Mouse (Mus musculus) testis, adult 2 months (tissue): Measurements from ENCODE around the gene Cbfb. TPM values are rescaled to one million over a fixed set of nuclear protein-coding genes. Genes with fewer than 3 reads are reported as not detected.
A peak's percentile ranks its signal among the peaks of the same experiment; 100 is the strongest.
"Not testable (repeated sequence)": the region's sequence is repeated elsewhere in the genome, so short reads cannot be mapped to it uniquely, and the experiment has no call there.

Source experiments
- H3K27ac ChIP-seq: fragments of 200-500 bp; 2 replicates; pipeline ENCODE4 v1.5.1; 2012; ENCODE audit warnings: low read depth, low read length; ENCODE audit not compliant: control insufficient read depth, insufficient read depth
- H3K27me3 ChIP-seq: fragments of 200-500 bp; 2 replicates; pipeline ENCODE4 v1.6.1; 2012; ENCODE audit warnings: mild to moderate bottlenecking, low read length, moderate library complexity; ENCODE audit not compliant: control insufficient read depth, insufficient read depth
- H3K36me3 ChIP-seq: fragments of 200-500 bp; 2 replicates; pipeline ENCODE4 v1.6.1; 2012; ENCODE audit warnings: mild to moderate bottlenecking, low read length; ENCODE audit not compliant: control insufficient read depth, insufficient read depth
- H3K4me1 ChIP-seq: fragments of 200-500 bp; 2 replicates; pipeline ENCODE4 v1.6.1; 2012; ENCODE audit warnings: low read length; ENCODE audit not compliant: control insufficient read depth, insufficient read depth
- H3K4me3 ChIP-seq: fragments of 200-500 bp; 2 replicates; pipeline ENCODE4 v1.5.1; 2012; ENCODE audit warnings: low read depth, mild to moderate bottlenecking, low read length, moderate library complexity, mixed read lengths; ENCODE audit not compliant: control insufficient read depth
- CTCF ChIP-seq: fragments of 200-500 bp; IDR thresholded peaks from 2 replicates; pipeline ENCODE4 v1.5.1; 2012; ENCODE audit warnings: low read depth, mild to moderate bottlenecking, inconsistent platforms, low read length, moderate library complexity; ENCODE audit not compliant: control insufficient read depth, insufficient read depth, insufficient replicate concordance
- POLR2A ChIP-seq: fragments of 200-500 bp; IDR thresholded peaks from 2 replicates; pipeline ENCODE4 v1.6.1; 2012; ENCODE audit warnings: low read depth, mild to moderate bottlenecking, inconsistent platforms, low read length, moderate library complexity; ENCODE audit not compliant: control insufficient read depth
- polyA plus RNA-seq: library from polyadenylated mRNA; depleted of rRNA; stranded (reverse); fragments of >200 nt; gene quantifications from 2 replicates; pipeline ENCODE4 v1.2.3, GENCODE M21; 2012

The Cbfb gene
- polyA plus RNA-seq, 1 experiment: 7.0 TPM

DNA sequence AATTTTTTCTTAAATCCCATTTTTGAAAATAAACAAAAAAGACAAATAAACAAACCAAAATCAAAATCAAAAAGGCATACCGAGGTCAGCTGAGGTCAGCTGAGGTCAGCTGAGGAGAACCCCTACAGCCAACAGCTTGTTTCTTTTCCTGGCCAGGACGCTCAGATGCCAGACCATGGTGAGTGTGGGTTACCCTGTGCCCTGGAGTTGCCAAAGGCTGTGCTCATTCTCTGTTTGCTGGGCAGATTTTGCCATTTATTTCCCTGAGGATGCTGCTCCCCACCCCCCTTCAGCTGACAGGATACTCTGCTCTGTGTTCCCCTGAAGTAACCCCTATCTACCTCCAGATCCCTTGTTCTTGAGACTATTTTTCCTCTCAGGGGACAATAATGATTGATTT, 3.4 kb upstream of the Cbfb start:
- peaks cover 2% of the 10 kb centered on the region for H3K4me1 ChIP-seq
- H3K4me3 ChIP-seq: no peak overlapping the region
- TF ChIP-seq CTCF (no peak), POLR2A (no peak)

DNA sequence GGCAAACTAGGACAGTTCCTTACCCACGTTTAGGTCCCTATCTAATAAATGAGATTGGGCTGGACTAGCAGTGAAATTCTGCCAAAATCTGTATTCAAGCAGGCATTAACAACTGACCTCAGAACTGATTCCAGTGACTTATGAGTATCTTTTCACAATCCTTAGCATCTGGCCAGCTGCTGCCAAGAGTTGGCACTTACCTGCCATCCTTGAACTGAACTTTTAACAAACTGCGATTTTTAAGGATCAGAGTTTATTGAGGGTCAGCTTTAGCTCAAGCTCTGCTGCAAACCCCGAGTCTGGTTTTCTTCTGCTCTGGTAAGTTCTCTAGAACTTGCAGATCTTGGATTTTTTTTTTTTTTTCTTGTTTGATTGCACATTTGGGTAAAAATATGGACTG, 892 bp upstream of the Cbfb start:
- no peak for TF ChIP-seq POLR2A
- no peak for TF ChIP-seq CTCF
- Histone ChIP-seq H3K4me3 (no peak overlapping the region), H3K36me3 (no peaks in the 10 kb centered on the region), H3K4me1 (peaks cover 2% of the 10 kb centered on the region), H3K27me3 (no peaks in the 10 kb centered on the region), H3K27ac (no peak overlapping the region)

More for the DNA sequence above, 3.4 kb upstream of the Cbfb start:
- Histone ChIP-seq H3K27me3 (no peaks in the 10 kb centered on the region), H3K36me3 (no peaks in the 10 kb centered on the region), H3K27ac (no peak overlapping the region)

- Histone ChIP-seq H3K4me1 (peaks cover 2% of the 10 kb centered on the region), H3K36me3 (no peaks in the 10 kb centered on the region), H3K4me3 (peak overlapping the region; percentile 76), H3K27ac (0 out of 2 replicates have a peak overlapping the region, but pooled peaks have one; percentile 7), H3K27me3 (no peaks in the 10 kb centered on the region)
- no peak for TF ChIP-seq POLR2A
- no peak for TF ChIP-seq CTCF
Measured at GRCm38 (mm10) chr8:105170041-105170380, 463 bp upstream of the Cbfb start.

GRCm38 (mm10) chr8:105171116-105172002, 885 bp downstream of the Cbfb start:
- TF ChIP-seq POLR2A (peak; percentile 11; the same call in 1 of the 2 replicates), CTCF (no peak)
- peak overlapping the region; percentile 98 for H3K4me3 ChIP-seq
- peak overlapping the region; percentile 95 for H3K27ac ChIP-seq
- no peaks in the 10 kb centered on the region for H3K36me3 ChIP-seq
- H3K4me1 ChIP-seq: peaks cover 2% of the 10 kb centered on the region
- H3K27me3 ChIP-seq: no peaks in the 10 kb centered on the region

GRCm38 (mm10) chr8:105172003-105172362, 1.5 kb downstream of the Cbfb start:
- Histone ChIP-seq H3K36me3 (no peaks in the 10 kb centered on the region), H3K27ac (no peak overlapping the region), H3K4me3 (no peak overlapping the region; the same call in 1 of the 2 replicates), H3K4me1 (peaks cover 2% of the 10 kb centered on the region), H3K27me3 (no peaks in the 10 kb centered on the region)
- TF ChIP-seq CTCF (no peak), POLR2A (no peak)

DNA sequence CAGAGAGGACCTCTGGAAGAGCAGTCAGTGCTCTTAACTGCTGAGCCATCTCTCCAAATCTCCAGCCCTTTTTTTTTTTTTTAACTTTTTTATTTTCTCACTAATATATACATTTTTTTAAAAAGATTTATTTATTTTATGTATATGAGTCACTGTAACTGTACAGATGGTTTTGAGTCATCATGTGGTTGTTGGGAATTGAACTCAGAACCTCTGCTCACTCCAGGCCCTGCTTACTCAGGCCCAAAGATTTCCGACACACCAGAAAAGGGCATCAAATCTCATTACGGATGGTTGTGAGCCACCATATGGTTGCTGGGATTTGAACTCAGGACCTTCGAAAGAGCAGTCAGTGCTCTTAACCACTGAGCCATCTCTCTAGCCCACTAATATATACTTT, 4.8 kb downstream of the Cbfb start:
- H3K36me3 ChIP-seq, H3K4me1 ChIP-seq, H3K27me3 ChIP-seq, H3K27ac ChIP-seq, H3K4me3 ChIP-seq: not testable (repeated sequence)

- Histone ChIP-seq H3K36me3 (no peaks in the 10 kb centered on the region; the same call in 1 of the 2 replicates), H3K27ac (no peak overlapping the region), H3K4me1 (no peaks in the 10 kb centered on the region), H3K4me3 (no peak overlapping the region), H3K27me3 (no peaks in the 10 kb centered on the region)
- TF ChIP-seq CTCF (no peak), POLR2A (no peak)
Measured at GRCm38 (mm10) chr8:105178211-105178800, 7.8 kb downstream of the Cbfb start.
